Mouse (Mus musculus): ENCODE measurements around the gene Fabp3.
A peak's percentile ranks its signal among the peaks of the same experiment; 100 is the strongest.

GRCm38 (mm10) chr4:130297123-130297529 lies 11.3 kb upstream of the Fabp3 start:
- TF ChIP-seq CTCF (IDR thresholded peaks at IDR 0.05; ENCODE audit: control insufficient read depth, insufficient read depth, low read length) (peak; percentile 90), POLR2A (IDR thresholded peaks at IDR 0.05; ENCODE audit: borderline replicate concordance, control insufficient read depth, low read depth, low read length) (no peak)
